Mouse (Mus musculus): ENCODE results near the gene 1110051M20Rik.

DNA sequence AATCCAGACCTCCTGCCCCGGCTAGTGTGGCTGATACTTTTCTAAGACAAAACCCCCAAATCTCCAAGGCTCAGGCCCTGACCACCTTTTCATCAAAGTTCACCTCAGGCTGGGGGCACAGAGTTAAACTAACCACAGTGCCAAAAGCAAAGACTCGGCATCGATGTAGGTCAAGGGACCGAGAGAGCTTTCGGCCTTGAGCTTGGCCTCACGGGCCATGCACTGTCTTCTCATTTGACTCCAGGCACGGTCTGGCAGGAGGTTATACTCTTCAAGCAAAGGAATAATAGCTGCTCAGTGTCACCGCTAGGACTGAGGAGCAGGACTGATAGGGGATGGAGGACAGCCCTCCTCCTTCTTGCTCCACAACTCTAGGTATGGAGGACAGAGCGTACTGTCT, 138.6 kb downstream of the 1110051M20Rik start:
- TF ChIP-seq TCF12 (IDR thresholded peaks at IDR 0.05; ENCODE audit: insufficient read depth, poor library complexity, severe bottlenecking) (no peak), MAX (IDR thresholded peaks at IDR 0.05; ENCODE audit: low read depth) (no peak), POLR2A (IDR thresholded peaks at IDR 0.05; ENCODE audit: insufficient read length, low read depth) (no peak), POLR2AphosphoS2 (IDR thresholded peaks at IDR 0.05; ENCODE audit: insufficient read length, low read depth) (no peak), MYOG (IDR thresholded peaks at IDR 0.05; ENCODE audit: control insufficient read depth in 1 of 3, insufficient read depth in 1 of 3, insufficient read length in 2 of 3, low read depth in 2 of 3) (no peak), E2F4 (IDR thresholded peaks at IDR 0.05; ENCODE audit: insufficient read depth) (no peak), CEBPB (IDR thresholded peaks at IDR 0.05; ENCODE audit: insufficient read depth, poor library complexity, severe bottlenecking) (no peak), USF1 (IDR thresholded peaks at IDR 0.05; ENCODE audit: low read depth) (no peak)
